Mouse (Mus musculus): Measurements from ENCODE around the gene Krr1. TPM values are rescaled to one million over a fixed set of nuclear protein-coding genes. Genes with fewer than 3 reads are reported as not detected.

Krr1 gene
- polyA plus RNA-seq, 1 experiment: 8.9 TPM

GRCm38 (mm10) chr10:111945563-111945962, 26.9 kb upstream of the Krr1 start:
- Histone ChIP-seq H3K27ac (ENCODE audit: control insufficient read depth, insufficient read depth, low read length) (no peak overlapping the region), H3K4me3 (ENCODE audit: control insufficient read depth, insufficient read depth, low read length) (no peak overlapping the region), H3K36me3 (ENCODE audit: control insufficient read depth, insufficient read depth, low read length) (no peaks in the 10 kb centered on the region), H3K4me1 (replicated peaks; ENCODE audit: control insufficient read depth, insufficient read depth, low read length) (no peaks in the 10 kb centered on the region), H3K27me3 (ENCODE audit: control insufficient read depth, insufficient read depth, low read length) (no peaks in the 10 kb centered on the region)
- TF ChIP-seq CTCF (IDR thresholded peaks at IDR 0.05; ENCODE audit: borderline replicate concordance, control insufficient read depth, extremely low read depth, insufficient read depth, low read length, poor library complexity) (no peak), POLR2A (IDR thresholded peaks at IDR 0.05; ENCODE audit: control insufficient read depth, extremely low read depth, insufficient read depth, low read length, poor library complexity) (no peak)
- DNase-seq: no peak
- 81% methylated on average over 3 of the region's 3 CpGs for whole genome bisulfite sequencing

- TF ChIP-seq CTCF (IDR thresholded peaks at IDR 0.05; ENCODE audit: borderline replicate concordance, control insufficient read depth, extremely low read depth, insufficient read depth, low read length, poor library complexity) (no peak), POLR2A (IDR thresholded peaks at IDR 0.05; ENCODE audit: control insufficient read depth, extremely low read depth, insufficient read depth, low read length, poor library complexity) (no peak)
- Histone ChIP-seq H3K4me1 (replicated peaks; ENCODE audit: control insufficient read depth, insufficient read depth, low read length) (no peaks in the 10 kb centered on the region), H3K27ac (ENCODE audit: control insufficient read depth, insufficient read depth, low read length) (no peak overlapping the region), H3K36me3 (ENCODE audit: control insufficient read depth, insufficient read depth, low read length) (no peaks in the 10 kb centered on the region), H3K4me3 (ENCODE audit: control insufficient read depth, insufficient read depth, low read length) (no peak overlapping the region), H3K27me3 (ENCODE audit: control insufficient read depth, insufficient read depth, low read length) (no peaks in the 10 kb centered on the region)
- no peak for DNase-seq
- 95% methylated on average over 1 of the region's 1 CpGs for WGBS
These were observed 24.4 kb upstream of the Krr1 start for GRCm38 (mm10) chr10:111948041-111948440.

- 78% methylated on average over 4 of the region's 4 CpGs for WGBS
- TF ChIP-seq POLR2A (IDR thresholded peaks at IDR 0.05; ENCODE audit: control insufficient read depth, extremely low read depth, insufficient read depth, low read length, poor library complexity) (no peak), CTCF (IDR thresholded peaks at IDR 0.05; ENCODE audit: borderline replicate concordance, control insufficient read depth, extremely low read depth, insufficient read depth, low read length, poor library complexity) (no peak)
- Histone ChIP-seq H3K4me3 (ENCODE audit: control insufficient read depth, insufficient read depth, low read length) (no peak overlapping the region), H3K27me3 (ENCODE audit: control insufficient read depth, insufficient read depth, low read length) (no peaks in the 10 kb centered on the region), H3K36me3 (ENCODE audit: control insufficient read depth, insufficient read depth, low read length) (no peaks in the 10 kb centered on the region), H3K4me1 (replicated peaks; ENCODE audit: control insufficient read depth, insufficient read depth, low read length) (no peaks in the 10 kb centered on the region), H3K27ac (ENCODE audit: control insufficient read depth, insufficient read depth, low read length) (no peak overlapping the region)
- DNase-seq: no peak
These were observed 23.5 kb upstream of the Krr1 start for GRCm38 (mm10) chr10:111949008-111949407.

- TF ChIP-seq CTCF (IDR thresholded peaks at IDR 0.05; ENCODE audit: borderline replicate concordance, control insufficient read depth, extremely low read depth, insufficient read depth, low read length, poor library complexity): no peak
- TF ChIP-seq POLR2A (IDR thresholded peaks at IDR 0.05; ENCODE audit: control insufficient read depth, extremely low read depth, insufficient read depth, low read length, poor library complexity): no peak
- DNase-seq: no peak
- 94% methylated on average over 2 of the region's 2 CpGs for WGBS
- Histone ChIP-seq H3K4me1 (replicated peaks; ENCODE audit: control insufficient read depth, insufficient read depth, low read length) (no peaks in the 10 kb centered on the region), H3K27me3 (ENCODE audit: control insufficient read depth, insufficient read depth, low read length) (no peaks in the 10 kb centered on the region), H3K36me3 (ENCODE audit: control insufficient read depth, insufficient read depth, low read length) (no peaks in the 10 kb centered on the region), H3K27ac (ENCODE audit: control insufficient read depth, insufficient read depth, low read length) (no peak overlapping the region), H3K4me3 (ENCODE audit: control insufficient read depth, insufficient read depth, low read length) (no peak overlapping the region)
These were observed 16.6 kb upstream of the Krr1 start for GRCm38 (mm10) chr10:111955836-111956235.

GRCm38 (mm10) chr10:111957271-111958045, 15.0 kb upstream of the Krr1 start:
- no peaks in the 10 kb centered on the region for H3K4me1 ChIP-seq (replicated peaks; ENCODE audit: control insufficient read depth, insufficient read depth, low read length)
- H3K36me3 ChIP-seq (ENCODE audit: control insufficient read depth, insufficient read depth, low read length): no peaks in the 10 kb centered on the region
- 69% methylated on average over 10 of the region's 10 CpGs for WGBS
- H3K27ac ChIP-seq (ENCODE audit: control insufficient read depth, insufficient read depth, low read length): no peak overlapping the region
- H3K27me3 ChIP-seq (ENCODE audit: control insufficient read depth, insufficient read depth, low read length): no peaks in the 10 kb centered on the region
- H3K4me3 ChIP-seq (ENCODE audit: control insufficient read depth, insufficient read depth, low read length): no peak overlapping the region
- TF ChIP-seq POLR2A (IDR thresholded peaks at IDR 0.05; ENCODE audit: control insufficient read depth, extremely low read depth, insufficient read depth, low read length, poor library complexity): no peak
- TF ChIP-seq CTCF (IDR thresholded peaks at IDR 0.05; ENCODE audit: borderline replicate concordance, control insufficient read depth, extremely low read depth, insufficient read depth, low read length, poor library complexity): no peak
- peak; percentile 51 for DNase-seq

GRCm38 (mm10) chr10:111958046-111958421, 14.4 kb upstream of the Krr1 start:
- TF ChIP-seq CTCF (IDR thresholded peaks at IDR 0.05; ENCODE audit: borderline replicate concordance, control insufficient read depth, extremely low read depth, insufficient read depth, low read length, poor library complexity) (no peak), POLR2A (IDR thresholded peaks at IDR 0.05; ENCODE audit: control insufficient read depth, extremely low read depth, insufficient read depth, low read length, poor library complexity) (no peak)
- Histone ChIP-seq H3K27ac (ENCODE audit: control insufficient read depth, insufficient read depth, low read length) (no peak overlapping the region), H3K36me3 (ENCODE audit: control insufficient read depth, insufficient read depth, low read length) (no peaks in the 10 kb centered on the region), H3K4me3 (ENCODE audit: control insufficient read depth, insufficient read depth, low read length) (no peak overlapping the region), H3K27me3 (ENCODE audit: control insufficient read depth, insufficient read depth, low read length) (no peaks in the 10 kb centered on the region), H3K4me1 (replicated peaks; ENCODE audit: control insufficient read depth, insufficient read depth, low read length) (no peaks in the 10 kb centered on the region)
- no peak for DNase-seq
- 39% methylated on average over 4 of the region's 4 CpGs for WGBS

All from thymus, adult 2 months (tissue).